Mouse (Mus musculus) lung, postnatal 0 days (tissue): ENCODE measurements around the gene Tbc1d10c.

Experiments
- CTCF ChIP-seq: IDR thresholded peaks from 2 replicates; pipeline ENCODE4 v1.5.1; 2016; ENCODE audit warnings: antibody characterized with exemption, mild to moderate bottlenecking
- EP300 ChIP-seq: IDR thresholded peaks from 2 replicates; pipeline ENCODE4 v1.6.1; 2016; ENCODE audit warnings: antibody characterized with exemption, mild to moderate bottlenecking, control low read depth

DNA sequence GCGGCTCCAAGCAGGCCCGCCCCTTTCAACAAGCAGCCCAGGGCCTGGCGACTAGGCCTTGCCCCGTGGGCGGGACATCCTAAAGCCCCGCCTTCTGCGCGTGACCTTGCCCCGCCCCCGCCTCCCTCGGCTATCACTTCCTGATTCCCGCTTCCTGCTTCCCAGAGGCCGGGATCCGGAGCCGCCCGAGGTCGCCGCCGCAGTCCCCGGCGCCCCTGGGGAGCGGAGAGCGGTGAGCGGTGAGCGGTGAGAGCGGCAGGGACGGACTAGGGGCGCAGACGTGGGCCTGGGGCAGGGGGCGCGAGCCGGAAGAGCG is 42.6 kb downstream of the Tbc1d10c start, which contains the start of gene Coro1b:
- TF ChIP-seq EP300 (no peak), CTCF (no peak)
